Mouse (Mus musculus): ENCODE results near the gene Ampd3.

Ampd3 gene

GRCm38 (mm10) chr7:110809585-110810557 lies 41.9 kb downstream of the Ampd3 start:
- TF ChIP-seq POU5F1 (IDR thresholded peaks at IDR 0.05; ENCODE audit: borderline replicate concordance, low read length) = no peak
- no peak for TF ChIP-seq NANOG (IDR thresholded peaks at IDR 0.05; ENCODE audit: borderline replicate concordance, low read length)
- no peak for TF ChIP-seq CTCF (conservative IDR thresholded peaks at IDR 0.05; ENCODE audit: low read length)
- H3K4me1 ChIP-seq (replicated peaks; ENCODE audit: low read depth, low read length) = peaks cover 17% of the 10 kb centered on the region; the same call in 1 of the 2 replicates
- no peaks in the 10 kb centered on the region for H3K9me3 ChIP-seq (ENCODE audit: low read length)
- H3K4me3 ChIP-seq (replicated peaks; ENCODE audit: low read length) = peak overlapping the region; percentile 8; the same call in 1 of the 2 replicates
- H3K27me3 ChIP-seq (ENCODE audit: insufficient read depth, low read length) = no peaks in the 10 kb centered on the region
- H3K36me3 ChIP-seq (ENCODE audit: insufficient read depth, low read length) = peaks cover 41% of the 10 kb centered on the region

GRCm38 (mm10) chr7:110810995-110811394 lies 43.0 kb downstream of the Ampd3 start:
- Histone ChIP-seq H3K4me3 (replicated peaks; ENCODE audit: low read length) (no peak overlapping the region), H3K9me3 (ENCODE audit: low read length) (no peaks in the 10 kb centered on the region), H3K27me3 (ENCODE audit: insufficient read depth, low read length) (no peaks in the 10 kb centered on the region), H3K36me3 (ENCODE audit: insufficient read depth, low read length) (peaks cover 37% of the 10 kb centered on the region), H3K4me1 (replicated peaks; ENCODE audit: low read depth, low read length) (peaks cover 17% of the 10 kb centered on the region; the same call in 1 of the 2 replicates)
- TF ChIP-seq CTCF (conservative IDR thresholded peaks at IDR 0.05; ENCODE audit: low read length) (no peak), POU5F1 (IDR thresholded peaks at IDR 0.05; ENCODE audit: borderline replicate concordance, low read length) (no peak), NANOG (IDR thresholded peaks at IDR 0.05; ENCODE audit: borderline replicate concordance, low read length) (no peak)

- Histone ChIP-seq H3K36me3 (ENCODE audit: insufficient read depth, low read length) (peaks cover 37% of the 10 kb centered on the region), H3K27me3 (ENCODE audit: insufficient read depth, low read length) (no peaks in the 10 kb centered on the region), H3K4me3 (replicated peaks; ENCODE audit: low read length) (no peak overlapping the region), H3K4me1 (replicated peaks; ENCODE audit: low read depth, low read length) (peaks cover 17% of the 10 kb centered on the region; the same call in 1 of the 2 replicates), H3K9me3 (ENCODE audit: low read length) (no peaks in the 10 kb centered on the region)
- TF ChIP-seq NANOG (IDR thresholded peaks at IDR 0.05; ENCODE audit: borderline replicate concordance, low read length) = no peak
- no peak for TF ChIP-seq POU5F1 (IDR thresholded peaks at IDR 0.05; ENCODE audit: borderline replicate concordance, low read length)
- no peak for TF ChIP-seq CTCF (conservative IDR thresholded peaks at IDR 0.05; ENCODE audit: low read length)
Measured at GRCm38 (mm10) chr7:110811529-110811928, 43.5 kb downstream of the Ampd3 start.

- Histone ChIP-seq H3K9me3 (ENCODE audit: low read length) (no peaks in the 10 kb centered on the region), H3K27me3 (ENCODE audit: insufficient read depth, low read length) (no peaks in the 10 kb centered on the region), H3K36me3 (ENCODE audit: insufficient read depth, low read length) (peaks cover 46% of the 10 kb centered on the region), H3K4me1 (replicated peaks; ENCODE audit: low read depth, low read length) (peaks cover 11% of the 10 kb centered on the region; the same call in 1 of the 2 replicates), H3K4me3 (replicated peaks; ENCODE audit: low read length) (no peak overlapping the region)
- TF ChIP-seq POU5F1 (IDR thresholded peaks at IDR 0.05; ENCODE audit: borderline replicate concordance, low read length) (no peak), CTCF (conservative IDR thresholded peaks at IDR 0.05; ENCODE audit: low read length) (no peak)
Measured at GRCm38 (mm10) chr7:110813983-110814382, 46.0 kb downstream of the Ampd3 start.

DNA sequence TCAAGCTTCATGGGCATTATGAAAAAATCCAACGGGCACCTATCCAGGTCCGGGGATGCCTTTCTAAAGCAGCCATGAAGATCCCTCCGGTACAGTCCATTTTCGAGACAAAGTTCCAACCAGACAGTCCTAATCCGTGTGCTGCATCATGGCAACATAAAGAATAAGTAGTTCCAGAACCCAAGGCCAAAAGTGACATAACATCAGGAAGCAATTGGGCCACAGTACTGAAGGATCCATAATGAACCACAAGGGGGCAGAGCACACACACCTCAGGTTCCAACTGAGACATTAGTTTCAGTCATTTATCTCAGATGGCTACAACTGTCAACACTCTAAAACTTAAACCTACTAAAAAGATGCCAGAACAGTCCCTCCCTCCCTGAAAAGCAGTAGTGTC lies 48.0 kb downstream of the Ampd3 start:
- Histone ChIP-seq H3K4me3 (replicated peaks; ENCODE audit: low read length) (no peak overlapping the region), H3K27me3 (ENCODE audit: insufficient read depth, low read length) (no peaks in the 10 kb centered on the region), H3K36me3 (ENCODE audit: insufficient read depth, low read length) (peaks cover 45% of the 10 kb centered on the region), H3K4me1 (replicated peaks; ENCODE audit: low read depth, low read length) (no peaks in the 10 kb centered on the region), H3K9me3 (ENCODE audit: low read length) (no peaks in the 10 kb centered on the region)
- TF ChIP-seq NANOG (IDR thresholded peaks at IDR 0.05; ENCODE audit: borderline replicate concordance, low read length) (no peak), CTCF (conservative IDR thresholded peaks at IDR 0.05; ENCODE audit: low read length) (peak; percentile 56)

DNA sequence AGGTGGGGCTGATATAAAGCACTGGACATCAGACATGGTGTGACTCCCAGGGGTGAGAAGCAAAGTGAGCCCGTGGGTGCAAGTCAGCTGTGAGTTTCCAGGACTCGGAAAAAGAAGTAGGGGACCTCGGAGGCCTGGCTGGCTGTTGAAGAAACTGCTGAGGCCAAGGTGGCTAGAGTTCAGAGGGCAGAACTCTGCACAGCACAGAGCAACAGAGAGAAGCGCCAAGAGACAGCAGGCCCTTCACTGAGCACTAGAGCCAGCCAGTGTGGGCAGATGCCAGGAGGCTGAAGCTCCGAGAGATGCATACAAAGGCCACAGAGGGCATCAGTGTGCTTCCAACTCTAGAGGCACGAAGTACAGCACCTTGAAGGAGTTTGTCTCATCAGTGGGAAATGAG lies 50.2 kb downstream of the Ampd3 start:
- H3K4me3 ChIP-seq (replicated peaks; ENCODE audit: low read length) = no peak overlapping the region
- H3K4me1 ChIP-seq (replicated peaks; ENCODE audit: low read depth, low read length) = no peaks in the 10 kb centered on the region
- H3K9me3 ChIP-seq (ENCODE audit: low read length) = no peaks in the 10 kb centered on the region
- peaks cover 50% of the 10 kb centered on the region for H3K36me3 ChIP-seq (ENCODE audit: insufficient read depth, low read length)
- H3K27me3 ChIP-seq (ENCODE audit: insufficient read depth, low read length) = no peaks in the 10 kb centered on the region
- no peak for TF ChIP-seq POU5F1 (IDR thresholded peaks at IDR 0.05; ENCODE audit: borderline replicate concordance, low read length)
- TF ChIP-seq NANOG (IDR thresholded peaks at IDR 0.05; ENCODE audit: borderline replicate concordance, low read length) = no peak
- no peak for TF ChIP-seq CTCF (conservative IDR thresholded peaks at IDR 0.05; ENCODE audit: low read length)

DNA sequence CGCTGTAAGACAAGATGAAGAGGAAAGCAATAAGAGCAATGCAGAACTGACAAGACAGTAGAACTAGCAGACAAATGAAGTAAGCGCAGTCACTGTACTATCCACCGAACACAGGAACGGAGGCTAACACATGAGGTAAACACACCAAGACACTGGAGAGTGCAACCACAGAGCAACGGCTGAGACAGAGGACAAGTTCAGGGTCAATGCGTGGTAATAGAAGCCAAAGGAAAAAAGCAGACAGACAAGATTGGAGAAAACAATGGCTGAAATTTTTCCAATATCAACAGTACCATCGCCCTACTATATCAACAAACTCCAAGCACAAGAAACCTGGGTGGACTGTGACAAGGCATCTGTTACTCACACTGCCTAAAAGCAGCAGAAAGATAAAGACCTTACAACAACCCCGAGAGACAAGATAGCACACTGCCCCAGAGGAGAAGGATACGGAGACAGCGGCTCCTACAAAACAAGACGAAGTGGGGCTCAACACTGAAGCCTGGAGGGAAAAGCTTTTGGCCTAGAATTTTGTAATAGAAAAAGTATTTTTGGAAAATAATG lies 50.9 kb downstream of the Ampd3 start:
- no peak overlapping the region for H3K4me3 ChIP-seq (replicated peaks; ENCODE audit: low read length)
- H3K27me3 ChIP-seq (ENCODE audit: insufficient read depth, low read length) = no peaks in the 10 kb centered on the region
- H3K4me1 ChIP-seq (replicated peaks; ENCODE audit: low read depth, low read length) = no peaks in the 10 kb centered on the region
- H3K36me3 ChIP-seq (ENCODE audit: insufficient read depth, low read length) = peaks cover 55% of the 10 kb centered on the region
- H3K9me3 ChIP-seq (ENCODE audit: low read length) = no peaks in the 10 kb centered on the region
- TF ChIP-seq CTCF (conservative IDR thresholded peaks at IDR 0.05; ENCODE audit: low read length) (no peak), POU5F1 (IDR thresholded peaks at IDR 0.05; ENCODE audit: borderline replicate concordance, low read length) (no peak), NANOG (IDR thresholded peaks at IDR 0.05; ENCODE audit: borderline replicate concordance, low read length) (no peak)

DNA sequence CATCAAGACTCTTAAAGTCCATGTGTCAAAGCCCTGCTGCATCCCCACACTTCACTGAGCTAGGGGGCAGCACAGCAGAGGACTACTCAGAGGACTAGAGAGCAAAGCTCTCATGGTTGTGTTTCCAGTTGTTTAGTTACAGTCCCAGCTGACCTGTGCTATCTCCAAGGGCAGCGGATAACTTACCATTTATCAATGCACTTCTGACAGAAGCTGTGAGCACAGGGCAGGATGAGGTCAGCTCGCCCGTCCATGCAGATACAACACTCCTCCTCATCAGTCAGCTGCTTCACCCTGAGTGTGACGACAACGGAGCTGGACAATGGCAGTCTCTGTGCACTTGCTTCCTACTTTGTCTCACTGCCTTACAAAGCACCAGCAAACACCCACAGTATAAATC lies 53.1 kb downstream of the Ampd3 start:
- TF ChIP-seq NANOG (IDR thresholded peaks at IDR 0.05; ENCODE audit: borderline replicate concordance, low read length) = no peak
- TF ChIP-seq CTCF (conservative IDR thresholded peaks at IDR 0.05; ENCODE audit: low read length) = no peak
- no peak for TF ChIP-seq POU5F1 (IDR thresholded peaks at IDR 0.05; ENCODE audit: borderline replicate concordance, low read length)
- Histone ChIP-seq H3K4me3 (replicated peaks; ENCODE audit: low read length) (no peak overlapping the region), H3K27me3 (ENCODE audit: insufficient read depth, low read length) (no peaks in the 10 kb centered on the region), H3K9me3 (ENCODE audit: low read length) (no peaks in the 10 kb centered on the region), H3K36me3 (ENCODE audit: insufficient read depth, low read length) (peaks cover 60% of the 10 kb centered on the region), H3K4me1 (replicated peaks; ENCODE audit: low read depth, low read length) (no peaks in the 10 kb centered on the region)
